Mouse (Mus musculus) heart, postnatal 10 days (tissue): ENCODE data around the gene Ppil6. TPM values are rescaled to one million over a fixed set of nuclear protein-coding genes. Genes with fewer than 3 reads are reported as not detected.

ENCODE experiments used
- DNase-seq, 2 experiments: peaks; one replicate each; pipeline ENCODE4 v3.0.0; 2021
- intact Hi-C: fragments of 180-260 bp; cut with DNase I; formaldehyde crosslinking; loops from one replicate; pipeline ENCODE4 v1.15.1; 2025
- total RNA-seq, 2 experiments: library from RNA; stranded (reverse); gene quantifications; 2 replicates each; pipeline ENCODE4 v1.2.3; 2021

Gene Ppil6
- total RNA-seq, 2 experiments from 2014 or later = 2.8 to 3.4 TPM

- intact Hi-C loops = no loop called here
- no peak for DNase-seq
Observed at GRCm38 (mm10) chr10:41561701-41562395, 71.6 kb downstream of the Ppil6 start.

Other genes with a start within 250 kb of the Ppil6 start
- 10 to 100 TPM; 34.2 to 38.7 TPM for gene Fig4, start 187.2 kb upstream of the Ppil6 start, total RNA-seq
- not detected for gene Ak9, start 186.5 kb upstream of the Ppil6 start, total RNA-seq
- 10 to 100 TPM in 1 of 2 experiments, 1 to 10 TPM in 1; 9.7 to 12.3 TPM for gene Zbtb24, start 40.1 kb upstream of the Ppil6 start, total RNA-seq
- 10 to 100 TPM; 34.3 to 39.2 TPM for gene Mical1, start 14.1 kb upstream of the Ppil6 start, total RNA-seq
- 10 to 100 TPM; 48.2 to 57.7 TPM for gene Smpd2, start 70 bp upstream of the Ppil6 start, total RNA-seq
- gene Cd164, start 29.0 kb downstream of the Ppil6 start, total RNA-seq = 100 to 1,000 TPM; 182 to 197 TPM
- gene Ccdc162, start 226.2 kb downstream of the Ppil6 start, total RNA-seq = under 1 TPM; 0.07 to 0.79 TPM